ENCODE assay signal across 9 mouse cellular contexts in the genomic region with DNA sequence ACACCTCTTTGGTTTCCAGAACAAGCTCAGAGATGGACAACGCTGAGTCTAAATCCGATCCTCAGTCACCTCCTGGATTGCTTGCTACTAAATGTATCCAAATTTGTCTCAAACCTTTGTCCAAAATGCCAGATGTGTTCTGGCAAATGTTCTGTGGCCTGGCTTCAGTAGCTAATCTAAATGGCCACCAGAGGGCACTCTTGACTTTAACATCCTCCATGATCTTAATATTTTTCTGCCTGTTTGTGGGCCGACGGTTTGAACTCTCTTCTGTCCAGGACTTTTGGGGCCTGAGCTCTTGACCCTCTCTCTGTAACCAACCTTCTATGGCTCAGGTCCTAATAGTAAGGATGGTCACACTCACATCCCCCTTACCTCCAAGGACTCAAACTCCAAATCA. TPM values are rescaled to one million over a fixed set of nuclear protein-coding genes. Genes with fewer than 3 reads are reported as not detected.
A peak's percentile ranks its signal among the peaks of the same experiment; 100 is the strongest.
DNase-seq lines count a peak whose midpoint lies in the region; ATAC-seq lines count a peak whose summit lies in the region.
"Had no signal": no experiment of that assay in that cellular context is flagged by ENCODE, and none has a peak within 500 bp of the region (broad histone marks: within the 10 kb centered on the region; RNA-seq: fewer than 3 reads in every experiment).

No protein-coding gene starts in this region.

- 17% methylated on average over 4 of the region's 4 CpGs for WGBS in intestine, embryonic 14.5 days
- 20% methylated on average over 4 of the region's 4 CpGs for WGBS in intestine, embryonic 15.5 days

- no peaks in the 10 kb centered on the region for H3K36me3 ChIP-seq in intestine, embryonic 14.5 days (ENCODE audit: control insufficient read depth, insufficient read depth, low read length)
- H3K36me3 ChIP-seq in intestine, embryonic 15.5 days, result no peaks in the 10 kb centered on the region
- H3K36me3 ChIP-seq: embryonic facial prominence, embryonic 13.5 days had no signal

- H3K27me3 ChIP-seq in intestine, embryonic 14.5 days (replicated peaks; ENCODE audit: control insufficient read depth, insufficient read depth, low read length), result 0 out of 2 replicates have a peak, but pooled peaks cover 2% of the 10 kb centered on the region
- no peaks in the 10 kb centered on the region for H3K27me3 ChIP-seq in intestine, embryonic 15.5 days (replicated peaks)

- no peak overlapping the region for H3K4me3 ChIP-seq in intestine, embryonic 14.5 days (ENCODE audit: low read depth, low read length)
- H3K4me3 ChIP-seq in intestine, embryonic 15.5 days (replicated peaks), result no peak overlapping the region
- H3K4me3 ChIP-seq: embryonic facial prominence, embryonic 13.5 days had no signal

- no peak for ATAC-seq in intestine, embryonic 14.5 days (replicated peaks; ENCODE audit: low FRiP score, low TSS enrichment, low read depth)
- ATAC-seq in intestine, embryonic 15.5 days, result no peak

- no peaks in the 10 kb centered on the region for H3K4me1 ChIP-seq in intestine, embryonic 14.5 days (replicated peaks; ENCODE audit: control insufficient read depth, insufficient read depth, low read length)
- H3K4me1 ChIP-seq in intestine, embryonic 15.5 days (replicated peaks), result no peaks in the 10 kb centered on the region
- H3K4me1 ChIP-seq: embryonic facial prominence, embryonic 13.5 days had no signal

- H3K27ac ChIP-seq in intestine, embryonic 14.5 days (ENCODE audit: low read depth), result no peak overlapping the region
- H3K27ac ChIP-seq in intestine, embryonic 15.5 days, result no peak overlapping the region
- H3K27ac ChIP-seq: embryonic facial prominence, embryonic 13.5 days had no signal

- DNase-seq in intestine, embryonic 14.5 days (ENCODE audit: low spot score), result peak; percentile 71
- peak; percentile 70 for DNase-seq in A20 (ENCODE audit: low read depth, low spot score)
- DNase-seq in Muller cell, postnatal 12 days (ENCODE audit: inconsistent ontology term), result peak; percentile 44
- peak; percentile 22 to 50 for DNase-seq in cerebellum, postnatal 25 days
- DNase-seq in kidney, adult 8-10 months, result peak; percentile 37 to 48
- peak; percentile 72 for DNase-seq in naive thymus-derived CD4-positive, alpha-beta T cell, adult 2 months (ENCODE audit: low read depth)
- DNase-seq in urinary bladder, postnatal 4 days (ENCODE audit: low spot score in 2 of 2), result no peak

- H3K9ac ChIP-seq in intestine, embryonic 14.5 days (ENCODE audit: low read length), result no peak overlapping the region
- H3K9ac ChIP-seq in intestine, embryonic 15.5 days, result no peak overlapping the region
- H3K9ac ChIP-seq: embryonic facial prominence, embryonic 13.5 days had no signal

- H3K4me2 ChIP-seq in intestine, embryonic 14.5 days (ENCODE audit: low read length), result no peak overlapping the region
- H3K4me2 ChIP-seq in intestine, embryonic 15.5 days (replicated peaks), result no peak overlapping the region
- H3K4me2 ChIP-seq: embryonic facial prominence, embryonic 13.5 days had no signal

- 0 out of 2 replicates have a peak, but pooled peaks cover 3% of the 10 kb centered on the region for H3K9me3 ChIP-seq in intestine, embryonic 14.5 days (ENCODE audit: control insufficient read depth, low read length)
- no peaks in the 10 kb centered on the region for H3K9me3 ChIP-seq in intestine, embryonic 15.5 days
- H3K9me3 ChIP-seq: embryonic facial prominence, embryonic 13.5 days had no signal

RNA-seq across cellular contexts. Expression of gene Topaz1, which starts 10.4 kb away (rescaled TPM):
- not detected in 2 replicates for polyA plus RNA-seq in intestine, embryonic 14.5 days (2014; fragmentation: Nextera tagmentation; extraction: Ambion mirVana)
- not detected in 2 replicates for polyA plus RNA-seq in intestine, embryonic 15.5 days (2015; fragmentation: Nextera tagmentation; extraction: Ambion mirVana)

Comparison
In these comparisons a context has a peak if more than half of its experiments do, and no peak if none do; other contexts are left out.
1. DNase-seq: peak in intestine, embryonic 14.5 days (single experiment), A20 (single experiment), Muller cell, postnatal 12 days (single experiment), cerebellum, postnatal 25 days (2 of 2), kidney, adult 8-10 months (2 of 2) and naive thymus-derived CD4-positive, alpha-beta T cell, adult 2 months (single experiment); none in urinary bladder, postnatal 4 days (0 of 2).